Mouse (Mus musculus): ENCODE data around the gene Srgap3. TPM values are rescaled to one million over a fixed set of nuclear protein-coding genes. Genes with fewer than 3 reads are reported as not detected.

Srgap3 gene
- polyA plus RNA-seq, 1 experiment from 2014 or later, result 1.0 TPM

GRCm38 (mm10) chr6:112781409-112782093, 165.5 kb downstream of the Srgap3 start:
- no peak overlapping the region for H3K27ac ChIP-seq (ENCODE audit: low read length)
- 57% methylated on average over 10 of the region's 10 CpGs for WGBS
- no peak overlapping the region for H3K9ac ChIP-seq (ENCODE audit: low read length)
- H3K36me3 ChIP-seq (ENCODE audit: control insufficient read depth, insufficient read depth), result no peaks in the 10 kb centered on the region
- no peak overlapping the region for H3K4me3 ChIP-seq (ENCODE audit: low read length)
- no peaks in the 10 kb centered on the region for H3K27me3 ChIP-seq (ENCODE audit: control insufficient read depth, insufficient read depth, low read length)
- no peaks in the 10 kb centered on the region for H3K4me1 ChIP-seq (ENCODE audit: control insufficient read depth, insufficient read depth, low read length)
- ATAC-seq (replicated peaks; ENCODE audit: extremely low read depth, insufficient read depth, low FRiP score), result no peak
- no peak overlapping the region for H3K4me2 ChIP-seq (ENCODE audit: low read depth, low read length)
- H3K9me3 ChIP-seq (replicated peaks; ENCODE audit: control insufficient read depth, low read length), result no peaks in the 10 kb centered on the region

- 68% methylated on average over 3 of the region's 3 CpGs for WGBS
Observed at GRCm38 (mm10) chr6:112778211-112778610, 168.9 kb downstream of the Srgap3 start.

GRCm38 (mm10) chr6:112776718-112777117, 170.3 kb downstream of the Srgap3 start:
- no peak overlapping the region for H3K4me2 ChIP-seq (ENCODE audit: low read depth, low read length)
- 84% methylated on average over 6 of the region's 6 CpGs for WGBS
- no peak for ATAC-seq (replicated peaks; ENCODE audit: extremely low read depth, insufficient read depth, low FRiP score)
- H3K27ac ChIP-seq (ENCODE audit: low read length), result no peak overlapping the region
- no peaks in the 10 kb centered on the region for H3K36me3 ChIP-seq (ENCODE audit: control insufficient read depth, insufficient read depth)
- H3K27me3 ChIP-seq (ENCODE audit: control insufficient read depth, insufficient read depth, low read length), result no peaks in the 10 kb centered on the region
- no peak overlapping the region for H3K4me3 ChIP-seq (ENCODE audit: low read length)
- no peak overlapping the region for H3K9ac ChIP-seq (ENCODE audit: low read length)
- no peaks in the 10 kb centered on the region for H3K4me1 ChIP-seq (ENCODE audit: control insufficient read depth, insufficient read depth, low read length)
- no peaks in the 10 kb centered on the region for H3K9me3 ChIP-seq (replicated peaks; ENCODE audit: control insufficient read depth, low read length)

More at GRCm38 (mm10) chr6:112778211-112778610, 168.9 kb downstream of the Srgap3 start:
- Histone ChIP-seq H3K36me3 (ENCODE audit: control insufficient read depth, insufficient read depth) (no peaks in the 10 kb centered on the region), H3K9ac (ENCODE audit: low read length) (no peak overlapping the region), H3K9me3 (replicated peaks; ENCODE audit: control insufficient read depth, low read length) (no peaks in the 10 kb centered on the region), H3K4me2 (ENCODE audit: low read depth, low read length) (no peak overlapping the region), H3K27me3 (ENCODE audit: control insufficient read depth, insufficient read depth, low read length) (no peaks in the 10 kb centered on the region), H3K27ac (ENCODE audit: low read length) (no peak overlapping the region), H3K4me1 (ENCODE audit: control insufficient read depth, insufficient read depth, low read length) (no peaks in the 10 kb centered on the region), H3K4me3 (ENCODE audit: low read length) (no peak overlapping the region)
- no peak for ATAC-seq (replicated peaks; ENCODE audit: extremely low read depth, insufficient read depth, low FRiP score)

- ATAC-seq (replicated peaks; ENCODE audit: extremely low read depth, insufficient read depth, low FRiP score), result no peak
- Histone ChIP-seq H3K27me3 (ENCODE audit: control insufficient read depth, insufficient read depth, low read length) (no peaks in the 10 kb centered on the region), H3K4me3 (ENCODE audit: low read length) (no peak overlapping the region), H3K27ac (ENCODE audit: low read length) (no peak overlapping the region), H3K4me1 (ENCODE audit: control insufficient read depth, insufficient read depth, low read length) (no peaks in the 10 kb centered on the region), H3K9ac (ENCODE audit: low read length) (no peak overlapping the region), H3K36me3 (ENCODE audit: control insufficient read depth, insufficient read depth) (no peaks in the 10 kb centered on the region), H3K4me2 (ENCODE audit: low read depth, low read length) (no peak overlapping the region), H3K9me3 (replicated peaks; ENCODE audit: control insufficient read depth, low read length) (no peaks in the 10 kb centered on the region)
- 84% methylated on average over 7 of the region's 7 CpGs for WGBS
Observed at GRCm38 (mm10) chr6:112773754-112774153, 173.3 kb downstream of the Srgap3 start.

- Histone ChIP-seq H3K27me3 (ENCODE audit: control insufficient read depth, insufficient read depth, low read length) (no peaks in the 10 kb centered on the region), H3K4me3 (ENCODE audit: low read length) (no peak overlapping the region), H3K4me2 (ENCODE audit: low read depth, low read length) (no peak overlapping the region), H3K27ac (ENCODE audit: low read length) (no peak overlapping the region), H3K4me1 (ENCODE audit: control insufficient read depth, insufficient read depth, low read length) (no peaks in the 10 kb centered on the region), H3K9me3 (replicated peaks; ENCODE audit: control insufficient read depth, low read length) (no peaks in the 10 kb centered on the region), H3K36me3 (ENCODE audit: control insufficient read depth, insufficient read depth) (no peaks in the 10 kb centered on the region), H3K9ac (ENCODE audit: low read length) (no peak overlapping the region)
- whole genome bisulfite sequencing, result 70% methylated on average over 2 of the region's 2 CpGs
- ATAC-seq (replicated peaks; ENCODE audit: extremely low read depth, insufficient read depth, low FRiP score), result no peak
Observed at GRCm38 (mm10) chr6:112770996-112771395, 176.1 kb downstream of the Srgap3 start.

GRCm38 (mm10) chr6:112758541-112758940, 188.5 kb downstream of the Srgap3 start:
- no peaks in the 10 kb centered on the region for H3K9me3 ChIP-seq (replicated peaks; ENCODE audit: control insufficient read depth, low read length)
- no peaks in the 10 kb centered on the region for H3K27me3 ChIP-seq (ENCODE audit: control insufficient read depth, insufficient read depth, low read length)
- H3K9ac ChIP-seq (ENCODE audit: low read length), result no peak overlapping the region
- H3K36me3 ChIP-seq (ENCODE audit: control insufficient read depth, insufficient read depth), result no peaks in the 10 kb centered on the region
- H3K27ac ChIP-seq (ENCODE audit: low read length), result no peak overlapping the region
- no peak for ATAC-seq (replicated peaks; ENCODE audit: extremely low read depth, insufficient read depth, low FRiP score)
- no peak overlapping the region for H3K4me3 ChIP-seq (ENCODE audit: low read length)
- no peaks in the 10 kb centered on the region for H3K4me1 ChIP-seq (ENCODE audit: control insufficient read depth, insufficient read depth, low read length)
- H3K4me2 ChIP-seq (ENCODE audit: low read depth, low read length), result no peak overlapping the region
- WGBS, result 62% methylated on average over 4 of the region's 4 CpGs

- Histone ChIP-seq H3K4me2 (ENCODE audit: low read depth, low read length) (no peak overlapping the region), H3K4me3 (ENCODE audit: low read length) (no peak overlapping the region), H3K9me3 (replicated peaks; ENCODE audit: control insufficient read depth, low read length) (no peaks in the 10 kb centered on the region), H3K4me1 (ENCODE audit: control insufficient read depth, insufficient read depth, low read length) (no peaks in the 10 kb centered on the region), H3K9ac (ENCODE audit: low read length) (no peak overlapping the region), H3K27ac (ENCODE audit: low read length) (no peak overlapping the region), H3K36me3 (ENCODE audit: control insufficient read depth, insufficient read depth) (no peaks in the 10 kb centered on the region), H3K27me3 (ENCODE audit: control insufficient read depth, insufficient read depth, low read length) (no peaks in the 10 kb centered on the region)
- WGBS, result 38% methylated on average over 4 of the region's 4 CpGs
- no peak for ATAC-seq (replicated peaks; ENCODE audit: extremely low read depth, insufficient read depth, low FRiP score)
Observed at GRCm38 (mm10) chr6:112756866-112757265, 190.2 kb downstream of the Srgap3 start.

- WGBS, result 87% methylated on average over 6 of the region's 6 CpGs
- no peak for ATAC-seq (replicated peaks; ENCODE audit: extremely low read depth, insufficient read depth, low FRiP score)
Observed at GRCm38 (mm10) chr6:112754994-112755393, 192.1 kb downstream of the Srgap3 start.

GRCm38 (mm10) chr6:112752517-112752916, 194.5 kb downstream of the Srgap3 start:
- 79% methylated on average over 3 of the region's 3 CpGs for WGBS

More at GRCm38 (mm10) chr6:112754994-112755393, 192.1 kb downstream of the Srgap3 start:
- no peak overlapping the region for H3K4me2 ChIP-seq (ENCODE audit: low read depth, low read length)
- H3K36me3 ChIP-seq (ENCODE audit: control insufficient read depth, insufficient read depth), result no peaks in the 10 kb centered on the region
- no peak overlapping the region for H3K9ac ChIP-seq (ENCODE audit: low read length)
- no peaks in the 10 kb centered on the region for H3K4me1 ChIP-seq (ENCODE audit: control insufficient read depth, insufficient read depth, low read length)
- no peaks in the 10 kb centered on the region for H3K27me3 ChIP-seq (ENCODE audit: control insufficient read depth, insufficient read depth, low read length)
- no peak overlapping the region for H3K27ac ChIP-seq (ENCODE audit: low read length)
- no peak overlapping the region for H3K4me3 ChIP-seq (ENCODE audit: low read length)
- H3K9me3 ChIP-seq (replicated peaks; ENCODE audit: control insufficient read depth, low read length), result no peaks in the 10 kb centered on the region

More at GRCm38 (mm10) chr6:112752517-112752916, 194.5 kb downstream of the Srgap3 start:
- no peak for ATAC-seq (replicated peaks; ENCODE audit: extremely low read depth, insufficient read depth, low FRiP score)
- H3K36me3 ChIP-seq (ENCODE audit: control insufficient read depth, insufficient read depth), result no peaks in the 10 kb centered on the region
- no peak overlapping the region for H3K4me2 ChIP-seq (ENCODE audit: low read depth, low read length)
- no peak overlapping the region for H3K27ac ChIP-seq (ENCODE audit: low read length)
- H3K9ac ChIP-seq (ENCODE audit: low read length), result no peak overlapping the region
- H3K27me3 ChIP-seq (ENCODE audit: control insufficient read depth, insufficient read depth, low read length), result no peaks in the 10 kb centered on the region
- H3K4me1 ChIP-seq (ENCODE audit: control insufficient read depth, insufficient read depth, low read length), result no peaks in the 10 kb centered on the region
- no peak overlapping the region for H3K4me3 ChIP-seq (ENCODE audit: low read length)
- no peaks in the 10 kb centered on the region for H3K9me3 ChIP-seq (replicated peaks; ENCODE audit: control insufficient read depth, low read length)

Data from heart, embryonic 16.5 days (tissue).